Mouse (Mus musculus): Measurements from ENCODE around the gene Maea. TPM values are rescaled to one million over a fixed set of nuclear protein-coding genes. Genes with fewer than 3 reads are reported as not detected.
A peak's percentile ranks its signal among the peaks of the same experiment; 100 is the strongest.

Maea gene
- total and polyA plus RNA-seq, 2 experiments from 2014 or later, result 122 to 136 TPM

- no peak overlapping the region for H3K9ac ChIP-seq (replicated peaks; ENCODE audit: low read length, poor library complexity, severe bottlenecking)
- no peaks in the 10 kb centered on the region for H3K4me1 ChIP-seq (ENCODE audit: insufficient read depth, low read length)
- no peak overlapping the region for H3K4me2 ChIP-seq (ENCODE audit: low read depth, low read length, poor library complexity, severe bottlenecking)
- peaks cover 70% of the 10 kb centered on the region for H3K36me3 ChIP-seq (ENCODE audit: insufficient read depth, low read length)
- H3K9me3 ChIP-seq (ENCODE audit: low read length), result no peaks in the 10 kb centered on the region
- no peak overlapping the region for H3K4me3 ChIP-seq (ENCODE audit: low read depth, low read length)
- H3K27me3 ChIP-seq (ENCODE audit: insufficient read depth, low read length), result no peaks in the 10 kb centered on the region
- ATAC-seq (ENCODE audit: low FRiP score), result no peak
- TF ChIP-seq CTCF (IDR thresholded peaks at IDR 0.05), result no peak
- 91% methylated on average over 5 of the region's 5 CpGs for WGBS
- H3K27ac ChIP-seq (ENCODE audit: low read depth, low read length), result no peak overlapping the region
- DNase-seq (ENCODE audit: low spot score), result no peak
Observed at GRCm38 (mm10) chr5:33363263-33363662, 28.0 kb downstream of the Maea start.

- Histone ChIP-seq H3K4me2 (ENCODE audit: low read depth, low read length, poor library complexity, severe bottlenecking) (no peak overlapping the region), H3K36me3 (ENCODE audit: insufficient read depth, low read length) (peaks cover 86% of the 10 kb centered on the region), H3K4me1 (ENCODE audit: insufficient read depth, low read length) (no peaks in the 10 kb centered on the region), H3K9me3 (ENCODE audit: low read length) (no peaks in the 10 kb centered on the region), H3K27me3 (ENCODE audit: insufficient read depth, low read length) (no peaks in the 10 kb centered on the region), H3K9ac (replicated peaks; ENCODE audit: low read length, poor library complexity, severe bottlenecking) (no peak overlapping the region), H3K4me3 (ENCODE audit: low read depth, low read length) (no peak overlapping the region), H3K27ac (ENCODE audit: low read depth, low read length) (no peak overlapping the region)
- no peak for TF ChIP-seq CTCF (IDR thresholded peaks at IDR 0.05)
- DNase-seq (ENCODE audit: low spot score), result no peak
- no peak for ATAC-seq (ENCODE audit: low FRiP score)
- WGBS, result 94% methylated on average over 4 of the region's 4 CpGs
Observed at GRCm38 (mm10) chr5:33368651-33369050, 33.3 kb downstream of the Maea start.

- no peak overlapping the region for H3K9ac ChIP-seq (replicated peaks; ENCODE audit: low read length, poor library complexity, severe bottlenecking)
- no peak for ATAC-seq (ENCODE audit: low FRiP score)
- H3K27me3 ChIP-seq (ENCODE audit: insufficient read depth, low read length), result no peaks in the 10 kb centered on the region
- no peak overlapping the region for H3K4me3 ChIP-seq (ENCODE audit: low read depth, low read length)
- no peaks in the 10 kb centered on the region for H3K9me3 ChIP-seq (ENCODE audit: low read length)
- H3K4me2 ChIP-seq (ENCODE audit: low read depth, low read length, poor library complexity, severe bottlenecking), result no peak overlapping the region
- peak; percentile 80 for TF ChIP-seq CTCF (IDR thresholded peaks at IDR 0.05)
- no peaks in the 10 kb centered on the region for H3K4me1 ChIP-seq (ENCODE audit: insufficient read depth, low read length)
- peak; percentile 72 for DNase-seq (ENCODE audit: low spot score)
- no peak overlapping the region for H3K27ac ChIP-seq (ENCODE audit: low read depth, low read length)
- peaks cover 65% of the 10 kb centered on the region for H3K36me3 ChIP-seq (ENCODE audit: insufficient read depth, low read length)
Observed at GRCm38 (mm10) chr5:33371137-33371536, 35.8 kb downstream of the Maea start.

- H3K4me3 ChIP-seq (ENCODE audit: low read depth, low read length), result no peak overlapping the region
- H3K9me3 ChIP-seq (ENCODE audit: low read length), result no peaks in the 10 kb centered on the region
- H3K4me1 ChIP-seq (ENCODE audit: insufficient read depth, low read length), result no peaks in the 10 kb centered on the region
- WGBS, result 91% methylated on average over 4 of the region's 4 CpGs
- H3K4me2 ChIP-seq (ENCODE audit: low read depth, low read length, poor library complexity, severe bottlenecking), result no peak overlapping the region
- peaks cover 59% of the 10 kb centered on the region for H3K36me3 ChIP-seq (ENCODE audit: insufficient read depth, low read length)
- no peak for TF ChIP-seq CTCF (IDR thresholded peaks at IDR 0.05)
- no peak overlapping the region for H3K9ac ChIP-seq (replicated peaks; ENCODE audit: low read length, poor library complexity, severe bottlenecking)
- H3K27ac ChIP-seq (ENCODE audit: low read depth, low read length), result no peak overlapping the region
- DNase-seq (ENCODE audit: low spot score) (no peak), ATAC-seq (ENCODE audit: low FRiP score) (no peak)
- no peaks in the 10 kb centered on the region for H3K27me3 ChIP-seq (ENCODE audit: insufficient read depth, low read length)
Observed at GRCm38 (mm10) chr5:33371668-33372067, 36.4 kb downstream of the Maea start.

GRCm38 (mm10) chr5:33372331-33373038 lies 37.2 kb downstream of the Maea start:
- Histone ChIP-seq H3K27ac (ENCODE audit: low read depth, low read length) (no peak overlapping the region), H3K4me1 (ENCODE audit: insufficient read depth, low read length) (no peaks in the 10 kb centered on the region; the same call in 1 of the 2 replicates), H3K4me2 (ENCODE audit: low read depth, low read length, poor library complexity, severe bottlenecking) (no peak overlapping the region), H3K9me3 (ENCODE audit: low read length) (no peaks in the 10 kb centered on the region), H3K27me3 (ENCODE audit: insufficient read depth, low read length) (no peaks in the 10 kb centered on the region), H3K36me3 (ENCODE audit: insufficient read depth, low read length) (peaks cover 53% of the 10 kb centered on the region), H3K9ac (replicated peaks; ENCODE audit: low read length, poor library complexity, severe bottlenecking) (no peak overlapping the region), H3K4me3 (ENCODE audit: low read depth, low read length) (no peak overlapping the region)
- no peak for TF ChIP-seq CTCF (IDR thresholded peaks at IDR 0.05)
- 75% methylated on average over 18 of the region's 18 CpGs for WGBS
- ATAC-seq (ENCODE audit: low FRiP score), result no peak
- DNase-seq (ENCODE audit: low spot score), result no peak

- H3K9ac ChIP-seq (replicated peaks; ENCODE audit: low read length, poor library complexity, severe bottlenecking), result no peak overlapping the region
- ATAC-seq (ENCODE audit: low FRiP score) (no peak), DNase-seq (ENCODE audit: low spot score) (no peak)
- 61% methylated on average over 6 of the region's 6 CpGs for WGBS
- H3K4me3 ChIP-seq (ENCODE audit: low read depth, low read length), result peak overlapping the region; percentile 67; the same call in 1 of the 2 replicates
- H3K27ac ChIP-seq (ENCODE audit: low read depth, low read length), result no peak overlapping the region
- TF ChIP-seq CTCF (IDR thresholded peaks at IDR 0.05), result no peak
- H3K36me3 ChIP-seq (ENCODE audit: insufficient read depth, low read length), result peaks cover 21% of the 10 kb centered on the region
- no peaks in the 10 kb centered on the region; the same call in 1 of the 2 replicates for H3K4me1 ChIP-seq (ENCODE audit: insufficient read depth, low read length)
- peak overlapping the region; percentile 90 for H3K4me2 ChIP-seq (ENCODE audit: low read depth, low read length, poor library complexity, severe bottlenecking)
- no peaks in the 10 kb centered on the region for H3K9me3 ChIP-seq (ENCODE audit: low read length)
- H3K27me3 ChIP-seq (ENCODE audit: insufficient read depth, low read length), result no peaks in the 10 kb centered on the region
Observed at GRCm38 (mm10) chr5:33377176-33377575, 41.9 kb downstream of the Maea start.

Data from midbrain, postnatal 0 days (tissue).